Mouse (Mus musculus): ENCODE measurements around the gene Inpp5b. TPM values are rescaled to one million over a fixed set of nuclear protein-coding genes. Genes with fewer than 3 reads are reported as not detected.
"Not testable (repeated sequence)": the region's sequence is repeated elsewhere in the genome, so short reads cannot be mapped to it uniquely, and the experiment has no call there.

The Inpp5b gene
- polyA plus RNA-seq, 1 experiment from 2014 or later: 28.7 TPM

DNA sequence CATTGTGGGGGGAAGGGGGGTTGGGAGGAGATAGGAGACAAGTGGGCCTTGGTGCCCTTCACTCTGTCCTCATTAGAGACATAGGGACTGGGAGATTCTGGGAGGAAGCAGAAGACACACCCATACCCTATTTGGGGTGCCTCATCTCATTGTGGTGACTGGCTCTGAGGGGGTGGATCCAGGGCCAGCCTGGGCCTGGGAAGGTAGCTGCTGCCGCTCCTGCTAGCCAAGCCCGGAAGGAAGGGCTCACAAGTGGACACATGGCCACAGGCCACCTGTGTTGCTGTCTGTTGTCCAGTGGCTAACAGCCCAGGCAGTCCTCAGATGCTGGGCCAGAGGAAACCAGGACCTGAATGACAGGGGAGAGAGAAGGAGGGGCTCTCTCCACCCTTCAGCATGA, 38.2 kb upstream of the Inpp5b start:
- peak overlapping the region; percentile 80 for H3K4me2 ChIP-seq (replicated peaks)
- no peaks in the 10 kb centered on the region for H3K27me3 ChIP-seq
- H3K36me3 ChIP-seq: peaks cover 26% of the 10 kb centered on the region
- H3K4me1 ChIP-seq: peaks cover 65% of the 10 kb centered on the region
- no peaks in the 10 kb centered on the region for H3K9me3 ChIP-seq
- H3K9ac ChIP-seq: peak overlapping the region; percentile 25; the same call in 1 of the 2 replicates
- H3K27ac ChIP-seq: peak overlapping the region; percentile 96
- peak overlapping the region; percentile 22 for H3K4me3 ChIP-seq
- 21% methylated on average over 2 of the region's 2 CpGs for WGBS
- no peak for ATAC-seq (ENCODE audit: insufficient number of reproducible peaks, insufficient read depth, low FRiP score, low TSS enrichment)

DNA sequence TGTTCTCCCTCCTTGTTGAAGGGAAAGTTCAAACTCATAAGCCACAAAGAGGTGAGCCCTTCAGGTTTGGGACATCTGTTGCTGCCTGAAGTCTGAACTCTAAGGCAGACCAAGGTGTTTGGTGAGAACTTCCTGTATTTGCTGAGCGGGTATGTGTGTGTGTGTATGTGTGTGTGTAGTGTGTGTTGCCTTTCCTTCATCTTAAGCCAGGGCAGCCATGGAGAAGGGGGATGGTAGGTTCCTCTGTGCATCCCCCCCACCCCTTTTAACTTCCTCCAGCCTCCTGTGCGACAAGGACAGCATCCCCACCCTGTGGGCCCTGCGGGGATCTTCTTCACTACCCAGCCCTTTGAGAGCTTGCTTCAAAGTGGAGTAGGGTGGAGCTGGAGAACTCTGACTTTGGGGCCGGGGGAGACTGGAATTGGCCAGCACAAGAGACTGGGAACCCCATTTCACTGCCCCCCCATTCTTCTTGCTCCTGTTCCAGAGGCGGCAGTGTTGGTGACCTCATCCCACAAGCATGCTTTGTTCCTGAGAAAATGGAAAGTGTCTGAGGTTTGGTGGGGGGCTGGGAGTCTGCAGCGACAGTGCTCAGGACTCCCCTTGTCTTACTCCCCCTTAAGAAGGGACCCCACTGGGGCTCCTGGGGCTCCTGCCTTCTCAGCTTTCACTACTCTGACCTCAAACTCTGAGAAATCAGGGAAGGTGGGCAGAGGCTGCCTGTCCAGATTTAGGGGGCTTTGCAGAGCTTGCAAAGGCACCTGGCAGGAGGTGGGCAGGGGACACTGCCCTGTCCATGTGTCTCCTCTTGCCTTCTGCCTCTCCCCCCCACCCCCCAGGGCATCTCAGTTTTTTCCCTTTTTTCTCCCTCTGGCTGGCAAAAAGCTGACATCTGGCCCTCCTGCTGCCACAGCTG, 37.5 kb upstream of the Inpp5b start:
- no peak for ATAC-seq (ENCODE audit: insufficient number of reproducible peaks, insufficient read depth, low FRiP score, low TSS enrichment)
- peak overlapping the region; percentile 40 for H3K9ac ChIP-seq
- H3K36me3 ChIP-seq: peaks cover 26% of the 10 kb centered on the region
- peak overlapping the region; percentile 22 for H3K4me3 ChIP-seq
- H3K27ac ChIP-seq: peak overlapping the region; percentile 96
- no peaks in the 10 kb centered on the region for H3K27me3 ChIP-seq
- 3% methylated on average over 6 of the region's 6 CpGs for WGBS
- peaks cover 69% of the 10 kb centered on the region for H3K4me1 ChIP-seq
- no peaks in the 10 kb centered on the region for H3K9me3 ChIP-seq
- H3K4me2 ChIP-seq (replicated peaks): peak overlapping the region; percentile 80

DNA sequence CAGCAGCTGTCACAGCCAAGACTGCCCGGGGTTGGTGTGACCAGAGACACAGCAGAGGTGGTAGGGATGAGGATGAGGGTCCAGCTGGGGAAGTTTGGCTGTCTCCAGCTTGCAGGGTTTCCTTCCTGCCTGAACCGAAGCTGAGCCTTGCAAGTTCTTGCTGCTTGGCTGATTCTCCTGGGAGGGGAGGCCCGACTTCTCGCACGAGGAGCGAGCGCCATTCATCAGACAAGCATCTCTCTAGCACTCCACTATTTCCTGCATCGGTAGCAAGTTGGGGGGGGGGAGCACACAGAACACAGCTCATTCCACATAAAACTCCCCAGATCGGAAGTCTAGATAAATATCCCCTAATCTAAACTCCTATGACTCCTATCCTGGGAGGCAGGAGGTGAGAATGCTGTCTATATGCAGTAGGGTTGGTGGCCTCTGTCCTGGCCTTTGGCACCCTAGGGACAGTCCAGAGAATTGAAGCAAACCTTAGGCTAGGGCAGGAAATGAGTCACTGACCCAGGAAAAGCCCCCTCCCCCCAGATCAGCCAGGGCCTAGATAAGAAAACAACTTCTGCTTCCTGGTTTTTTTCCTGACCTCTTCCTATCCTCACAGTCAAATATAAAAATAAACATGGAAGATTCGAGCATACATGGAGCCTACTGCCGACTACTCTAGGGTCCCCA, 36.7 kb upstream of the Inpp5b start:
- no peak for ATAC-seq (ENCODE audit: insufficient number of reproducible peaks, insufficient read depth, low FRiP score, low TSS enrichment)
- H3K4me3 ChIP-seq: peak overlapping the region; percentile 22
- 10% methylated on average over 11 of the region's 11 CpGs for WGBS

DNA sequence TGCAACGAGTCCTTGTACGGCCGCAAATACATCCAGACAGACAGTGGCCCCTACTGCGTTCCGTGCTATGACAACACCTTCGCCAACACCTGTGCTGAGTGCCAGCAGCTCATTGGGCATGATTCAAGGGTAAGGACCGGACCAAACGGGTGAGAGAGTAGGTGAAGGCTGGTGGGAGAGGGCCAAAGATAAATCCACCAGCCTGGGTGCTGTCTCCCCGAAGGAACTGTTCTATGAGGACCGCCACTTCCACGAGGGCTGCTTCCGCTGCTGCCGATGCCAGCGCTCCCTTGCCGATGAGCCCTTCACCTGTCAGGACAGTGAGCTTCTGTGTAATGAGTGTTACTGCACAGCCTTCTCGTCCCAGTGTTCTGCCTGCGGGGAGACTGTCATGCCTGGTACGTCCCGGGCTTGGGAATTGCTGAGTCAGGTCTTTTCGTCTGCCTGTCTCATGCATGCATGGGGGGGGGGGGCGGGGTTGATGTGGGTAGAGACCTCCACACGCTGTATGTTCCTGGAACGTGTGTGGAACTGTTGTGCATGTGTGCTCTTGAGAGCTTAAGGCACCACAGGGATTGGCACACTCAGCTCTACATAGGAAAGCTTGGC, 35.9 kb upstream of the Inpp5b start:
- Histone ChIP-seq H3K27ac (peak overlapping the region; percentile 96), H3K9ac (no peak overlapping the region), H3K4me1 (peaks cover 77% of the 10 kb centered on the region), H3K4me2 (replicated peaks) (peak overlapping the region; percentile 80; the same call in 1 of the 2 replicates), H3K36me3 (peaks cover 26% of the 10 kb centered on the region), H3K9me3 (no peaks in the 10 kb centered on the region), H3K27me3 (no peaks in the 10 kb centered on the region), H3K4me3 (no peak overlapping the region)
- ATAC-seq (ENCODE audit: insufficient number of reproducible peaks, insufficient read depth, low FRiP score, low TSS enrichment): no peak
- WGBS: 84% methylated on average over 23 of the region's 23 CpGs

More for the DNA sequence above, 36.7 kb upstream of the Inpp5b start:
- Histone ChIP-seq H3K27me3 (no peaks in the 10 kb centered on the region), H3K9me3 (no peaks in the 10 kb centered on the region), H3K27ac (peak overlapping the region; percentile 96), H3K4me2 (replicated peaks) (peak overlapping the region; percentile 80), H3K9ac (peak overlapping the region; percentile 40), H3K36me3 (peaks cover 26% of the 10 kb centered on the region), H3K4me1 (peaks cover 71% of the 10 kb centered on the region)

DNA sequence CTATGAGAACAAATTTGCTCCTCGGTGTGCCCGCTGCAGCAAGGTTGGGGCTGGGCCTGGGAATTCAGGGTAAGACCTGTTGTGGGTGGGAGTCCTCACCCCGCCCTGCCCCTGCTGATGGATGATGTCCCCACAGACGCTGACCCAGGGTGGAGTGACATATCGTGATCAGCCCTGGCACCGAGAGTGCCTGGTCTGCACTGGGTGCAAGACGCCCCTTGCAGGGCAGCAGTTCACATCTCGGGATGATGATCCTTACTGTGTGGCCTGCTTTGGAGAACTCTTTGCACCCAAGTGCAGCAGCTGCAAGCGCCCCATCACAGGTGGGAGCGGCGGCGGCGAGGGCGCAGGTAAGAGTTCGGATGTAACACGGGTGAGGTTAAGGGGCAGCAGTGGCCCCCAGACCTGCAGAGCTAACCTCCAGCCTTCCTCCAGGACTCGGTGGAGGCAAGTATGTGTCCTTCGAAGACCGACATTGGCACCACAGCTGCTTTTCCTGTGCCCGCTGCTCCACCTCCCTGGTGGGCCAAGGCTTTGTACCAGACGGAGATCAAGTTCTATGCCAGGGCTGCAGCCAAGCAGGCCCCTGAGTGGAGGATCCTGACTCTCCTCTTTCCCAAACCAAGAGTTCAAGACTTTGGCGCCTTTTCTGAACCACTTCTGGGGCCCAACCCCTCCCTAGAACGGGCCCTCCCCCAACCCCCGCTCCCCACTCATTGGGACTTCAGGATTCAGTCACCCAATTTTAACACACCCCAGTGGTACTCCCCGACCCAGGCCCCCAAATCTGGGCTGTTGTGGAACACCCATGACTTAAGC, 34.1 kb upstream of the Inpp5b start:
- H3K9ac ChIP-seq; H3K27me3 ChIP-seq; H3K4me3 ChIP-seq; ATAC-seq (ENCODE audit: insufficient number of reproducible peaks, insufficient read depth, low FRiP score, low TSS enrichment); H3K4me2 ChIP-seq (replicated peaks); H3K9me3 ChIP-seq: not testable (repeated sequence)
- H3K36me3 ChIP-seq: peaks cover 26% of the 10 kb centered on the region
- peaks cover 64% of the 10 kb centered on the region for H3K4me1 ChIP-seq
- 88% methylated on average over 25 of the region's 25 CpGs for WGBS
- H3K27ac ChIP-seq: peak overlapping the region; percentile 98

DNA sequence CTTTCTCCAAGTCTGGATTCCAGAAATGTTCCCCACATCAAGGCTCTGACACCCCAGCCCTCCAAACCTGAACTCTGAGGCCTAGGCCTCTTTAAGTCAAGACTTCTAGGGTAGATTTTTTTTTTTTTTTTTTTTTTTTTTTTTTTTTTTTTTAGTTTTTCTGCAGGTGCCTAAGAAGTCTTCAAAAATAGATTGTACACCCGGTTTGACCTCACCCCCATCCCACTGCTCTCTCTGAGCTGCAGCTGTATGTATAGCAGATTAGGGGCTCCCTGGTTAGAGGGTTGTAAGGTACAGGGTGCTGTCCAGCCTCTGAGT, 33.5 kb upstream of the Inpp5b start:
- Histone ChIP-seq H3K36me3 (peaks cover 26% of the 10 kb centered on the region), H3K4me1 (peaks cover 59% of the 10 kb centered on the region), H3K4me2 (replicated peaks) (peak overlapping the region; percentile 52; the same call in 1 of the 2 replicates), H3K27ac (peak overlapping the region; percentile 98)
- 0 out of 2 replicates have a peak, but pooled peaks have one; percentile 3 for ATAC-seq (ENCODE audit: insufficient number of reproducible peaks, insufficient read depth, low FRiP score, low TSS enrichment)
- not testable (repeated sequence) for H3K9ac ChIP-seq, H3K27me3 ChIP-seq, H3K9me3 ChIP-seq, H3K4me3 ChIP-seq
- 11% methylated on average over 1 of the region's 1 CpGs for WGBS

DNA sequence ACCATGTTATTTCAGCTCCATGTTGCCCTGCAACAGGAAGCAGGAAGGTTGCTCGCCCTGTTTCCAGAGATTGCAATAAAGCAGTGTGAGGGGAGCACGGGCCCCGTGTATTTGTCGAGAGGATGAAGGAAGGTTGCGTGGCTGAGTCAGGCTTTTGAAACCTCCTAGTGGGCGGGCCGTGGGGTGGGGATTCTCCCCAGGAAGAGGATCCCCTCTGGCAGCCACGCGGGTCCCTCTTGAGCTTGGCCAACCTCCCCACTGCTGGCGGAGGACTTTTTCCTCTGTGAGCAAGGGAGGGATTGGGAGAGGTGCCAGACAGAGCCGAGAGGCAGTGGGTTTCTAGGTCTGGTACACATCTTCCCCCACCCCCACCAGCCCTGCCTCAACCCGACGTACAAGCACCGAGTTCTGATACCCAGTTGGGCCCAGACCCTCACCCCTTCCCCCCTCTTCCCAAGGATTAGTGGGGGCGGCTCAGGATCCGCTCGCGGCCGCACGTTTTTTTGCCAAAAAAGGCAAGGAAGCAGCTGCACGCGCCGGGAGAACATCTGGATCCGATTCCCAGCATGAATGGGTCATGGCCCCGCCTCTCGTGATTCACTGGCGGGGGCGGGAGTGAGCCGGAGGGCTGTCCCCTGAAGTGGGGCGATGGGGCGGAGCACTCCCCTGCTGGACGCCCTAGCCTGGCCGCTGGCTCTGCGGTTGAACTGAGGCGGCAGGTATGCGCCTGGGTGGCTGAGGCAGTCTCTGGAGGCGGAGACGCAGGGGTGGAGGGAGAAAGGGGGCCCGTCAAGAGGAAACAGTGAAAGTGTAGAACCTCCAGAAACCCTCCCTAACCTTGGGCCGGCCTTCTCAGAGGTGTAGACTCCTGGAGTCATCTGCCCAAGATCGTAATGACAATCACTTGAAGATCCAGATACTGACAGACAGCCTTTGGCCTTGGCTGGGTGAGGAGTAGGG, 32.9 kb upstream of the Inpp5b start:
- Histone ChIP-seq H3K27ac (peak overlapping the region; percentile 98), H3K9ac (no peak overlapping the region), H3K27me3 (no peaks in the 10 kb centered on the region), H3K9me3 (no peaks in the 10 kb centered on the region), H3K36me3 (peaks cover 26% of the 10 kb centered on the region), H3K4me2 (replicated peaks) (peak overlapping the region; percentile 52), H3K4me1 (peaks cover 52% of the 10 kb centered on the region), H3K4me3 (peak overlapping the region; percentile 11)
- ATAC-seq (ENCODE audit: insufficient number of reproducible peaks, insufficient read depth, low FRiP score, low TSS enrichment): peak; percentile 86
- 1% methylated on average over 41 of the region's 41 CpGs for WGBS

DNA sequence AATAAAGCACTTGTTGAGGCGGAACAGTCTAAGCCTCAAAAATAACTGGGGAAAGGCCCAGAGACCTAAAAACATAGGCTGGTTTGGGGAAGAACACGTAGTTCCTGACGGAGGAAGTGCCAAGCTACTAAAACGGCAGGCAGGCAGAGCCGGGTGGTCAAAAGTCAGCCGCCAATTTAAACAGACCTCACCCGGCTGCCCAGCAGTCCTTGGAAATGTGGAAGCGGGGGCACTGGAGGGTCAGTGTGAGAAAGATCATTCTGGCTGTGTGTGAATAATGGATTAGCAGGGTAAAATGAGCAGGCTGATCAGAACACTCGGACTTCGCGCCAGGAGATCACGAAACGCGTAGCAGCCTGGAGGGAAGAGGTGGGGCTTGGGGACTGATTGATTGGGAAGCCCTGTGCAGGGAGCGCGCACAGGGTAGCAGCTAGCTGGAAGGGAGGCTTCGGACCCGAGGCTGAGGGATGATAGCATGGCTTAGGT, 31.6 kb upstream of the Inpp5b start:
- peak overlapping the region; percentile 22 for H3K4me3 ChIP-seq
- H3K9me3 ChIP-seq: no peaks in the 10 kb centered on the region
- H3K4me1 ChIP-seq: peaks cover 40% of the 10 kb centered on the region
- H3K9ac ChIP-seq: no peak overlapping the region
- 4% methylated on average over 18 of the region's 18 CpGs for WGBS
- peak overlapping the region; percentile 98 for H3K27ac ChIP-seq
- peak overlapping the region; percentile 52 for H3K4me2 ChIP-seq (replicated peaks)
- H3K36me3 ChIP-seq: peaks cover 26% of the 10 kb centered on the region
- no peaks in the 10 kb centered on the region for H3K27me3 ChIP-seq
- no peak for ATAC-seq (ENCODE audit: insufficient number of reproducible peaks, insufficient read depth, low FRiP score, low TSS enrichment)

DNA sequence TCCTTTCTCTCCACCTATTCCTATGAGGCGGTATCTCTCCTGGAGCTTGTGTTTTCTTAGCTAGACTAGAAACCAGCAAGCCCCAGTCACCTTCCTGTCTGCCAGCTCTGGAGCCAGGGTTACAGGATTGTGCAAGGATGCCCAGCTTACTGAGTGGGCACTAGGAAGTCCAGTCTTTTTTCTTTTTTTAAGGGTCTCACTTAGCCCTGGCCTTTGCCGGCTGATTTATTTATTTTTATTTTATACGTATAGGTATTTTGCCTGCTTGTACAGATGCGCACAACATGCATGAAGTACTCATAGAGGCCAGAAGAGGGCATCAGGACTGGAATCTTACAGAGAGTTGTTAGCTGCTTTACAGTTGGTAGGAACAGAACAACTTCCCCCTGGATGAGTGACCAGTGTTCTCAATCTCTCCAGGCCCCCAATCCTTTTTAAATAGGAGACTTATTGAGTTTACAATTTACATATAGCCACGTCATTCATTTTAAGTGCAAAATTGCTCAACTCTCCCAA, 30.8 kb upstream of the Inpp5b start:
- 10% methylated on average over 5 of the region's 5 CpGs for WGBS
- peaks cover 38% of the 10 kb centered on the region for H3K4me1 ChIP-seq

DNA sequence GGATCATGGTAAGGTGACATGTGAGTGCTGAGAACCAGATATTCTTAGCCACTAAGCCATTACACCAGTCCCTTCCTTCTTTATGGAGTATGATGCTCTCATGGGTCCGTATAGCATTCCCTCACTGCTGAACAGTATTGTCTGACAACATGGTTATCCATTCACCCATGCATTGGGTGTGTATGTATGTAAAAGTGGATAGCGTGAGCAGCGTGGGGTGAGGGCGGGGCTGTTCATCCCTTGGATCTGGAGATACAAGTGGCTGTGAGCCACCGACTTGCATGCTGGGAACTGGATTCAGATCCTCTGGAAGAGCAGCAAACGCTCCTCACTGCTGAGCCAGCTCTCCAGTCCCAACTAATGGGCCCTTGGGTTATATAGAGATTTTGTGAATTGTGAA, 29.0 kb upstream of the Inpp5b start:
- no peak overlapping the region for H3K27ac ChIP-seq
- no peaks in the 10 kb centered on the region for H3K9me3 ChIP-seq
- H3K9ac ChIP-seq: no peak overlapping the region
- peaks cover 19% of the 10 kb centered on the region for H3K36me3 ChIP-seq
- no peak overlapping the region for H3K4me2 ChIP-seq (replicated peaks)
- ATAC-seq (ENCODE audit: insufficient number of reproducible peaks, insufficient read depth, low FRiP score, low TSS enrichment): no peak
- H3K4me1 ChIP-seq: peaks cover 36% of the 10 kb centered on the region
- H3K27me3 ChIP-seq: no peaks in the 10 kb centered on the region
- H3K4me3 ChIP-seq: no peak overlapping the region
- 85% methylated on average over 6 of the region's 6 CpGs for WGBS

More for the DNA sequence above, 30.8 kb upstream of the Inpp5b start:
- no peak overlapping the region for H3K9ac ChIP-seq
- H3K4me3 ChIP-seq: no peak overlapping the region
- H3K9me3 ChIP-seq: no peaks in the 10 kb centered on the region
- H3K36me3 ChIP-seq: peaks cover 21% of the 10 kb centered on the region
- peak overlapping the region; percentile 52; the same call in 1 of the 2 replicates for H3K4me2 ChIP-seq (replicated peaks)
- H3K27me3 ChIP-seq: no peaks in the 10 kb centered on the region
- ATAC-seq (ENCODE audit: insufficient number of reproducible peaks, insufficient read depth, low FRiP score, low TSS enrichment): no peak
- H3K27ac ChIP-seq: peak overlapping the region; percentile 98; the same call in 1 of the 2 replicates
